Mouse (Mus musculus): Measurements from ENCODE around the gene Ikzf3.
A peak's percentile ranks its signal among the peaks of the same experiment; 100 is the strongest.

The Ikzf3 gene

GRCm38 (mm10) chr11:98475630-98476433 lies 70.0 kb downstream of the Ikzf3 start:
- DNase-seq (ENCODE audit: low spot score in 2 of 2), result no peak

GRCm38 (mm10) chr11:98474967-98475366 lies 70.9 kb downstream of the Ikzf3 start:
- no peak for DNase-seq (ENCODE audit: low spot score in 2 of 2)

DNA sequence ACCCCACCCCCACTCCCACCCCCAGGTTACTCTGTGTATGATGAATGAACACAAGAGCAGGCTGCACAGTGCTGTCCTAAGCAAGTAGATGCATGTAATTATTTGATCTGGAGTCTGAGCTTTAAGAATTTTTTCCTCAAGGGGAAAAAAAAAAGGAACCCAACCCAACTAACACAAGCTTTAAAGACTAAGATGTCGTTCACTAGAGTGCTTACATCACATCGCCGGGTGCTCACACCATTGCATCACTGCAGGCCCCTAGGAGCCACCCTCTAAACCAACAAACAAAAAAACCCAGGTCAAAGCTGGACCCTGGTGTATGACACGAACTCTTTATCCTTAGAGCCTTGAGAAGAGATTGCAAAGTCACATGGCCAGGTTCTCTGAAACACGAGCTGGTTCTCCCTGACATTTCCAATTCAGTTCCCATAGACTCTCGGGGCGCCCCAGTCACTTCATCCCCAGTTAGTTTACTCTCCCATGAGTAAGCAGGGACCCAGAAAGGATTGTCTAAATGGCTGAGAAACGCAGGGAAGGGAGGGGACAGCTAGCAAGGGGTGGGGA lies 71.8 kb downstream of the Ikzf3 start:
- DNase-seq (ENCODE audit: low spot score in 2 of 2), result no peak

- DNase-seq (ENCODE audit: low spot score in 2 of 2), result no peak
These were observed 73.1 kb downstream of the Ikzf3 start for GRCm38 (mm10) chr11:98472696-98473095.

- DNase-seq (ENCODE audit: low spot score in 2 of 2), result no peak
These were observed 75.0 kb downstream of the Ikzf3 start for GRCm38 (mm10) chr11:98470795-98471194.

DNA sequence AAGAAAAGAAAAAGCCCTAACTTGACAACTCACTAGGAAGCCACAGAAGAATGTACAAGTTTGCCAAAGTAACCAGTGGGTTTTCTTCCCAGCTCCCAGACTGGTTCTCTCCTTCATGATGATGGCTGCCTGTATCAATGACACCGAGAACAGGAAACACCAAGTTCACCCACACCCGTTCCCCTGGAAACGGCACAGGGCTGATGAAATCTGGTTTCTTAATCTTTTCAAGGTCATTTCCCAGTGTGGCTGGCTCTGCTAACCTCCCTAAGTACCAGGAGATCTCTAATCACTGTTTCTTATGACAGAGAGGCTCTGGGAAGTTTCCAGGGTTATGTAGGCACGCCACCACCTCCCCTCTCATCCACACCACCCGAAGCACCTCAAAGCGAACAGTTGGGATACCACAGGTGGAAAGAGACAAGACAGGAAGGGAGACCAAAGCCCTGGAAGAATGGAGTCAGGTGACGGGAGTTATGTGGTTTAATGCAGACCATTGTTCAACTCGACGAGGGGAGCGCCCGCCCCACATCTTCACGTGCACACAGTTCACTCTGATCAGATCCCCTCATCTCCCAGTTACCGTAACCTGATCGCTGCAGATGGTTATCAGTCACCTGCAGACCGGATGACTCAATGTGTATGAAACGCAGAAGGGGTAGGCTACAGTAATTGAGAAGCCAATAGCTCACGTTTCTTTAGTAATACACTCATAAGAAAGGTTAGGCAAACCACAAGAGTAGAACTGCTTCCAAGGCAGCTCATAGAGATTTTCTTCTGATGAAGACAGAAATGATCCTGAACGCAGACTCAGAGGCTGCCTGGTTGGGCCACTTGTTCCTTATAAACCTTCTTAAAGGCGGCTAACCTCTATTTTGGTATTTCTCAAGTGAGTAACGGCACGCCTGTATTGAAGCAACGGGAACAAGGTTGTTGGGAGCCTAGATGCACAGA lies 75.8 kb downstream of the Ikzf3 start:
- peak; percentile 58 to 59 for DNase-seq (ENCODE audit: low spot score in 2 of 2)

GRCm38 (mm10) chr11:98464516-98464915 lies 81.3 kb downstream of the Ikzf3 start:
- DNase-seq (ENCODE audit: low spot score in 2 of 2), result peak in 1 of 2 experiments; percentile 48

DNA sequence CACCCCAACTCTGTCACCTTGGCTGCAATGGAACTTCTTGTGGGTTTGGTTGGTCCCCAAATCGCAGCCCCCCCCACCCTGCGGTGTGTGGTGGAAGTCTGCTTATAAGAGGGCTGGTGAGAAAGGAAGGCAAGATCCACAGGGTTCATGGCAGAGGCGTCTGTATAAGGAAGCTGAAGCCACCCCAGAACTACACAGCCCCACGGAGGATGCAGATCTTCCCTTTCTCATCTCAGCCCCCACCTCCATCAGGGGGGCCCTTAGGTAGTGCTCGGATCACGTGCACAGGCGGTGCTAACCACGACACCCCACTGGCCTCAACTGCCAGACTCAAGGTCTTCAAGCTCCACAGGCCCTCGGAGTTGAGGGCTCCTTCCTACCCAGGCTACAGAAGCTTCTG lies 81.9 kb downstream of the Ikzf3 start:
- peak; percentile 52 to 58 for DNase-seq (ENCODE audit: low spot score in 2 of 2)

DNA sequence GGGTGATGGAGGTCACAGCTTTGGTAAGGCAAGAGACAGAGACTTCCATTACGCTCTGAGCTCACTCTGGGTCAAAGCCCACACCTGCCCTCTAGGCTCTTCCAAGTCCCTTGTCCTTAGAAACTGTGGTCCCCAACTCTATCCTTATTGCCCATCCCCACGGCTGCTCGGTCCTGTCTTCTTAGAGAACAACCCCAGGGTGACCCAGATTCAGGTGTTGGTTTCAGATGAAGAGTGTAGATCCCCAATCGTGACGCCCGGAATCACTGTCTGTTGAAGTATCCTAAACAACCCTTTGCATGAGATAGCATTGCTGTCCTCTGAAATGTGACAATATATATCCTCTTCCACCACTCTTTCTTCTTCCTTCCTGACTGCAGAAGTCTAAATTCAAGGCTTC lies 83.6 kb downstream of the Ikzf3 start:
- no peak for DNase-seq (ENCODE audit: low spot score in 2 of 2)

GRCm38 (mm10) chr11:98461109-98461720 lies 84.6 kb downstream of the Ikzf3 start:
- no peak for DNase-seq (ENCODE audit: low spot score in 2 of 2)

GRCm38 (mm10) chr11:98459860-98460259 lies 86.0 kb downstream of the Ikzf3 start:
- no peak for DNase-seq (ENCODE audit: low spot score in 2 of 2)

GRCm38 (mm10) chr11:98459071-98459741 lies 86.6 kb downstream of the Ikzf3 start:
- peak; percentile 83 to 87 for DNase-seq (ENCODE audit: low spot score in 2 of 2)

GRCm38 (mm10) chr11:98458121-98458990 lies 87.5 kb downstream of the Ikzf3 start:
- DNase-seq (ENCODE audit: low spot score in 2 of 2), result no peak

GRCm38 (mm10) chr11:98457367-98458120 lies 88.3 kb downstream of the Ikzf3 start:
- DNase-seq (ENCODE audit: low spot score in 2 of 2), result peak; percentile 97 to 100

GRCm38 (mm10) chr11:98456945-98457344 lies 88.9 kb downstream of the Ikzf3 start:
- no peak for DNase-seq (ENCODE audit: low spot score in 2 of 2)

DNA sequence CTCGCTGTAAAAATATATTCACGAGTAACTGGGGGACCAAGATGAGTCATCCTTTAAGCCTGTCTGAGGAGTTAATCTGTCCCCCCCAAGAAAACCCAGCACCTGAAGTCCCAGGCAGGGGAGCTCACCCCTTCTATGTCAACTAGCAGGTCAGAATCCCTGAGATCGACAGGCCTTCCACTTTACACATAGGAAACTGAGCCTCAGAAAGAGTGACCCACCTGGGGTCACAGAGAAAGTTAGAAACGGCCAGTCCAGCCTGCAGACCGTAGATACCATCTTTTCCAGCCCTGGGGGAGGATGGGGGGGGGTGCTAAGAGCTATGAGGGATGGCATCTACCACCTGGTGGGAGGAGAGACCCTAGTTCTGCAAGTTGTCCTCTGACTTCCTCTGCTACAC lies 89.3 kb downstream of the Ikzf3 start:
- no peak for DNase-seq (ENCODE audit: low spot score in 2 of 2)

DNA sequence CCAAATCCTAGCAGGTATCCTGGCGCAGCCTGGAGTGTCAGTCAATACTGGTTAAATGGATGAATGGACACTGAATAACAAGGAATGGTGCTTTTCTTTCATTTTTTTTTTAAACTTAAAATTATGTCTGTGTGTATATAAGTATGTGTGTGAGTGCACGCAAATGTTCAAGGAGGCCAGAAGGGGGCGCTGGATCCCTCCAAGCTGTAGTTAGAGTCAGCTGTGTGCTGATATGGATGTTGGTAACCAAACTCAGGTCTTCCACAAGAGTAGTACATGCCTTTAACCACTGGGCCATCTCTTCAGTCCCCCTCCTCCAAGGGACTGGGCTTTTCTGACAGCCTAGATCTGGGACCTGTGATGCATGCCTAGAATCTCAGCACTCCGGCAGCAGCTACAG lies 90.3 kb downstream of the Ikzf3 start:
- DNase-seq (ENCODE audit: low spot score in 2 of 2), result peak in 1 of 2 experiments; percentile 57

DNA sequence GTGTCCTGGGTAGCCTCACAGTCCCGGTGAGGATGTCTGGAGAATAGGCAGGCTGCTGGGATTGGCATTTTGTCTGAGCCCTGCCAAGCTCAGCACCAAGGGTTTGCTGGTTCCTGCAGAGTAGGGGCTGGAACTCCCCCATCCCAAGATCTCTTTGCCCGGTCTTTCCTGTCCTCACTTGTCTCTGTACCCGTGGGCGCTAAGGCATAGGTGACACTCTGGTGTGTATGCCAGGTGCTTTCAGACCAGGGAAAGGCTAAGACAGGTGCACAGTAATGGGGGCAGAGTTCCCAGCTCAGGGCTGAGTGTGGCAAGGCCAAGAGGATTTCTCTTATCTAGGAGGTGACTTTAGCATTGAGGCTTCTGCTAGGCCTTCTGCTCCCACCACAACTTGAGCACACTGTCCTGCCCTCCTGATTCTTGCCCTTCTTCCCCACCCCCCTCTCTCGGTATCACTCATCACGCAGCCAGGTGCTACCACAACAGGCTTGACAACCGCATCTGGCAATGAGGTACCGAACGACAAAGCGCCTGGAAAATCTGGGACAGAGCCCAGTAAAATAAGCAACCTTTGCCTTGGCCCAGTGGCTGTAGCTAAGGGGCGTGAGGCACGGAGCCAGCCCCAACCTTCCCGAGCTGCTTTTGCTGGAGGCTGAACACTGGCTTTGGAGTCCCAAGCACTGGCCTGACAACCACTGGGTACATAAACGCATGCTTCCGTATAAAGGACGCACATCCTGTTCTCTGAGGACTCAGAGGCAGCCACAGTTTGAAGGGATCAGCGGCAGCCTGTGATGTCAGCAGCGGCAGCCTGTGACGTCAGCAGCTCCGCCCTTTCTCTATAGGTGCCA lies 95.7 kb downstream of the Ikzf3 start:
- no peak for DNase-seq (ENCODE audit: low spot score in 2 of 2)

DNA sequence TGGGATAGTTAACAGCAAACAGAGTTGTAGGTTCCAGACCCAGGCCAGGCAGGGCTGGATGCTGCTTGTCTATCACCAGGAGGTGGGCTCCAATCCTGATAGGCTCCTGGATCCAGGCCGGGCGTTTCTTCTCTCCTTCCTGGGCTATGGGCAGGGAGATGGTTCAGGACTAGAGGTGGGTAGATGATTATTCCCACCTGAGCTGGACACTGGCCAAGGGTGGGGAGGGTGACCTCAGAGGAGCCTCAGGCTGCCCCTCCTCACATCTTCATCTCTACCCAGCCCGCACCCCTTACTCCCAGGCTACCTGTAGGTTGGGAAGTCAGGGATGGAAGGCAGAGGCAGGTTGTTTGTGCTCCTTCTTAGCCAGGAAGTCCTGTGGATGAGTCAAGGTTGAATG lies 96.4 kb downstream of the Ikzf3 start:
- no peak for DNase-seq (ENCODE audit: low spot score in 2 of 2)
